Mouse (Mus musculus) cortical plate, adult 2 months (tissue): Measurements from ENCODE around the gene Gucy2c. TPM values are rescaled to one million over a fixed set of nuclear protein-coding genes. Genes with fewer than 3 reads are reported as not detected.

Experiments
- H3K27ac ChIP-seq: fragments of 200-500 bp; 2 replicates; pipeline ENCODE4 v1.5.1; 2012; ENCODE audit warnings: low read length, control low read depth, inconsistent platforms; ENCODE audit not compliant: insufficient read depth
- H3K4me1 ChIP-seq: fragments of 200-500 bp; 2 replicates; pipeline ENCODE4 v1.6.1; 2011; ENCODE audit warnings: low read length; ENCODE audit not compliant: control insufficient read depth, insufficient read depth
- H3K4me3 ChIP-seq: fragments of 200-500 bp; 2 replicates; pipeline ENCODE4 v1.5.1; 2011; ENCODE audit warnings: mild to moderate bottlenecking, low read length, control low read depth; ENCODE audit not compliant: insufficient read depth
- CTCF ChIP-seq: fragments of 200-500 bp; IDR thresholded peaks from 2 replicates; pipeline ENCODE4 v1.5.1; 2011; ENCODE audit warnings: mild to moderate bottlenecking, control low read depth, low read length; ENCODE audit not compliant: insufficient read depth; ENCODE audit errors: extremely low read depth
- POLR2A ChIP-seq: fragments of 200-500 bp; IDR thresholded peaks from 2 replicates; pipeline ENCODE4 v1.6.1; 2011; ENCODE audit warnings: mild to moderate bottlenecking, low read length, control low read depth; ENCODE audit not compliant: insufficient read depth; ENCODE audit errors: extremely low read depth
- polyA plus RNA-seq: library from polyadenylated mRNA; depleted of rRNA; stranded (reverse); fragments of >200 nt; gene quantifications from 2 replicates; pipeline ENCODE4 v1.2.3, GENCODE M21; 2012; rRNA removed

Gucy2c gene
- polyA plus RNA-seq, 1 experiment, result 0.15 TPM

DNA sequence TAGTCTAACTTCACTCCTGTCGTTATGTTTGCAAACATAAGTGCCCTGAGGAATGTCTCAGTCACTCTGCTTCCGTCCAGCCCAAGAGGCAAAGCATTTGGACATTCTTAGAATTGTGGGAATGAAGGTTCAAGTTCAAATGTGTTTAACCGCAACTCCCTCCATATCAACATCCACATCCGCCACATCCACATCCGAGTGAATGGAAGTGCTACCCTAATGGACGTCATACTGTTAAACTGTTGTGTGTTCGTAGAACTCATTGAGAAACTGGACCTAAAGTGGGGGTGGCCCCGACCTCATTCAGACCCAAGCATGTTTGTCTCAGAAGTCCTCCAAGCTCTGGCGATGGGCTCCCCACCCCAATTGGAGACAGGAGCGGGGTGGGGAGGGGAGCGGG lies 125.8 kb downstream of the Gucy2c start:
- no peaks in the 10 kb centered on the region for H3K4me1 ChIP-seq
- no peak overlapping the region for H3K27ac ChIP-seq
- no peak overlapping the region for H3K4me3 ChIP-seq
- TF ChIP-seq CTCF (no peak), POLR2A (no peak)

DNA sequence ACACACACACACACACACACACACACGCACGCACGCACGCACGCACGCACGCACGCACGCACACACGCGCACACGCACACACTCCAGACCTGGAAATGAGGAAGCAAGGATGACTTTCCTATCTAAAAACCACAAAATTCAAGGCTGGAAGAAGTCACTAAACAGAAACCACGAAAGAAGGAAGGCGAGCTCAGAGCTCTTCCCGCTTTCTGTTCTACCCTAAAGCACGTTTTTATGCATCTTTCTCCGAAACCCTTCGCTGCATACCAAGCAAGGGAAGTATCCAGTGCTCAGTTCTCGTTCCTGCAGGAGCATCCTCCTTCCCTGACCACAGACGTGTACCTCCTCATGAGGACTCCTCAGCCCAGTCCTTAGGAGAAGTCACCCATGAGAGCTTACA lies 127.1 kb downstream of the Gucy2c start:
- Histone ChIP-seq H3K4me3 (no peak overlapping the region), H3K4me1 (no peaks in the 10 kb centered on the region), H3K27ac (no peak overlapping the region)
- no peak for TF ChIP-seq CTCF
- TF ChIP-seq POLR2A, result no peak

DNA sequence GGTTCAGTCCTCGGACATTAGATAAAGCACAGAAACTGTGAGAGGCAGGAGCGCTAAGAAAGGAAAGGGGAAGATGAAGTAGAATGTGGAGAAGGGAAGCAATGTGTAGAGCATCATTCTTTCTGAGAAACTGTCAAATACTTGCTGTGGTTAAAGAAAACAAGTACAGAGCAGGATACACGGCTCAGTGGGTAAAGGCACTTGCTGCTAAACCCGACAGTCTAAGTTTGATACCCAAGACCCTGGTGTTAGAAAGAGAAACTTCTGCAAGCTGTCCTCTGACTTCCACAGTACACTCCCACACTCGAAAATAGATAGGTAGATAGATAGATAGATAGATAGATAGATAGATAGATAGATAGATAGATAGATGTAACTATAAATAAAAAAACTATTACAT lies 128.2 kb downstream of the Gucy2c start:
- Histone ChIP-seq H3K4me1 (no peaks in the 10 kb centered on the region), H3K4me3 (no peak overlapping the region), H3K27ac (no peak overlapping the region)
- TF ChIP-seq CTCF (no peak), POLR2A (no peak)

DNA sequence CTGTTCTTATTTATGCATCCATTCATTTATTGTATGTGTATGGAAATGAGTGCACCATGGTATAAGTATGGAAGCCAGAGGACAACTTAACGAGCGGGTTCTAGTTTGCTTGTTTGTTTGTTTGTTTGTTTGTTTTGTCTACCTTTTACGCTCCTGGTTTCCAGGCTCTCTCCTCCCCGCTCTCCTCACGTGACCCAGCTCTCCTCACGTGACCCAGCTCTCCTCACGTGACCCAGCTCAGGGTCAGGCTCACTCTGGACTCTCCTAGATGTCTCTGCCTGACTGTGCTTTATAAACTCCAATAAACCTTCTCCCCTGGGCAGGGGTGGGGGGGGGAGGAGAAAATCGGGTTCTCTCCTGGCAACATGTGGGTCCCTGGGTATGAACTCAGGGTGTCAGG lies 130.9 kb downstream of the Gucy2c start:
- Histone ChIP-seq H3K4me1 (no peaks in the 10 kb centered on the region), H3K4me3 (no peak overlapping the region), H3K27ac (no peak overlapping the region)
- TF ChIP-seq CTCF (no peak), POLR2A (no peak)

DNA sequence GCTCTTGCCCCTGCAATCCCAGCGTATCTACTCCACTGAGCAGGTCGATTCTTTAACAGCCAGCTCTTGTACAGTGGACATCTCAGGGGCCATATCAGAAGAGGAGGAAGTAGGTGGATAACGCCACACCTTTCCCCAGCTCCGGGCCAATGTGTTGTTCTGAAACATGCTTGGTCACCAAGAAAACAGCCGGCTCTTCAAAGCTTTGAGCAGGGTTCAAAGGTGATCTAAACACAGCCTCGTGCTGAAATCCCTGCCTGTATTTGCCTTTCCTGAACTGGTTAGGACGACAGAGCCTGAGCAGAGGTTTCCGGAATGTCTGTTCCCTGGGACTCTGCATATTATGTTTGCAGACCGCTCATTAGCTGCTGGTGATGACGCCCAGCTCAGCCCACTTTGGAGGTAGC lies 134.1 kb downstream of the Gucy2c start:
- Histone ChIP-seq H3K4me1 (no peaks in the 10 kb centered on the region), H3K27ac (no peak overlapping the region)
- TF ChIP-seq CTCF (no peak), POLR2A (no peak)

More for the DNA sequence above, 134.1 kb downstream of the Gucy2c start:
- H3K4me3 ChIP-seq, result no peak overlapping the region

Other genes with a start within 250 kb of the Gucy2c start
- gene Plbd1, start 119.8 kb downstream of the Gucy2c start, polyA plus RNA-seq, result 0.17 and 0.19 TPM in 2 replicates
- gene Hist4h4, start 22.6 kb upstream of the Gucy2c start, polyA plus RNA-seq, result 0.51 and 1.1 TPM in 2 replicates
- 135 and 139 TPM in 2 replicates for gene H2afj, start 26.5 kb upstream of the Gucy2c start, polyA plus RNA-seq
- 1.0 and 1.4 TPM in 2 replicates for gene BC049715, start 45.9 kb upstream of the Gucy2c start, polyA plus RNA-seq
- gene Wbp11, start 46.5 kb upstream of the Gucy2c start, polyA plus RNA-seq, result 59.7 and 64.0 TPM in 2 replicates
- gene Smco3, start 53.7 kb upstream of the Gucy2c start, polyA plus RNA-seq, result 6.5 and 8.7 TPM in 2 replicates
- gene Art4, start 76.0 kb upstream of the Gucy2c start, polyA plus RNA-seq, result 0.06 TPM in 1 of 2 replicates, not detected in the other
- 152 and 207 TPM in 2 replicates for gene Mgp, start 94.1 kb upstream of the Gucy2c start, polyA plus RNA-seq
- gene Erp27, start 140.4 kb upstream of the Gucy2c start, polyA plus RNA-seq, result 0.21 and 0.25 TPM in 2 replicates
- 0.46 and 0.93 TPM in 2 replicates for gene Pde6h, start 142.1 kb upstream of the Gucy2c start, polyA plus RNA-seq
- gene Arhgdib, start 160.1 kb upstream of the Gucy2c start, polyA plus RNA-seq, result 23.5 and 25.7 TPM in 2 replicates